Mouse (Mus musculus): Measurements from ENCODE around the gene Cfap43. TPM values are rescaled to one million over a fixed set of nuclear protein-coding genes. Genes with fewer than 3 reads are reported as not detected.

Cfap43 gene
- polyA plus RNA-seq, 1 experiment from 2014 or later = 0.97 TPM

DNA sequence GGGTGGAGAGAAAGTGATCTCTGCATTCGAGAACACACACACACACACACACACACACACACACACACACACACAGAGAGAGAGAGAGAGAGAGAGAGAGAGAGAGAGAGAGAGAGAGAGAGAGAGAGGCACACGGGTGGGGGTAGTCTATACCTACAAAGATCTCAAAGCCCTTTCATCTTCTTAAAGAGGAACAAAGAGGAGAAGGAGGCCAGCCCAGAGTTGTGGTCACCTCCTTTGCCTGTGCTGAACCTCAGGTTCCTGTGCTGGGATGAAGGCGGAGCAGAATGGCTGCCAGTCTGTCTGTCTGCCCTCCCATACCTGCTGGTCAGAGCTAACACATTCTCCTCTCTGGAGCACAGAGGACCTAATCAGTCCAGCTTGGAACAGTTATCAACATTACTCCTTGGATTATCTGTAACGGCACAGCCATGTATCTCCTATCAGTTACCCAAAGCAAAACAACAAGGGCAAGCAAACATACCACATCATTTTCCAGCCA is 8.9 kb downstream of the Cfap43 start:
- no peaks in the 10 kb centered on the region for H3K36me3 ChIP-seq (ENCODE audit: control insufficient read depth, insufficient read depth, low read length)
- no peak overlapping the region for H3K27ac ChIP-seq (ENCODE audit: low read length)
- H3K9me3 ChIP-seq (ENCODE audit: control insufficient read depth, low read depth, low read length) = no peaks in the 10 kb centered on the region
- WGBS = 34% methylated on average over 4 of the region's 4 CpGs
- no peak for ATAC-seq (ENCODE audit: insufficient number of reproducible peaks, insufficient read depth, low FRiP score, low read depth)
- H3K4me3 ChIP-seq (ENCODE audit: low read depth, low read length) = no peak overlapping the region
- no peak overlapping the region; the same call in 1 of the 2 replicates for H3K9ac ChIP-seq (replicated peaks; ENCODE audit: low read depth, low read length)
- peak overlapping the region; percentile 38 for H3K4me2 ChIP-seq (replicated peaks; ENCODE audit: low read depth, low read length)
- no peaks in the 10 kb centered on the region for H3K27me3 ChIP-seq (ENCODE audit: control insufficient read depth, insufficient read depth, low read length)
- H3K4me1 ChIP-seq (ENCODE audit: control insufficient read depth, insufficient read depth, low read length) = peaks cover 33% of the 10 kb centered on the region

DNA sequence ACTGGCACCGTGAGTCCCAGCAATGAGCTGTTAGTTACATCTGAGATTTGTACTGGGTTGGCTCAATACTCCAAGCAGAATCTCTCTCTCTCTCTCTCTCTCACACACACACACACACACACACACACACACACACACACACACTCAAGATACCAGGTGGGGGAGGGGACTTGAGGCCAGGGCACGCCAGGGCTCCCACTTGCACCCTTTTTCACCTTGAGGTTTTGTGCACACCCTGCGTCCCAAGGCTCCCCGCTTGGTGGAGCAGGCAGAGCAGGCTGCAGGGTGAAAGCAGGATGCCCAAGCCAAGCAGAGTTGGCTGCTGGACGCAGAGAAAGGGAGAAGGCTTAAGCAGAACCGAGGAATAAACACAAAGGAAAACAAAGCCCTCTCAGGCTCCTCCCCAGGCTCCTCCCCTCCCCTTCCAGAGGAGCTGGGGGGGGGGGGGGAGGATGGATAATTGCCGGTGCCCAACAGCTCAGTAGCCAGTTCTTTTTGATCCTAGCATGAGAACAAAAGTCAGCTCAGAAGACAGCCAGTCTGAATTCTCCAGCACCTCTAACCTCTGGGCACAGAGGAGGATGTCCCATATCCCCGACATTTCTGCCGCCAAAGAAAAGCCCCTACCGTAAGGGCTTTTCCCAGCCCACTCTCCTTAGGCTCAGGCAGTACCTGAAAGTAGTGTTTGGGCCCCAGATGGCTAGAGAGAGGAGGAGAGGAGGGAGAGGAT is 9.5 kb downstream of the Cfap43 start:
- Histone ChIP-seq H3K4me1 (ENCODE audit: control insufficient read depth, insufficient read depth, low read length) (peaks cover 33% of the 10 kb centered on the region), H3K4me3 (ENCODE audit: low read depth, low read length) (no peak overlapping the region), H3K36me3 (ENCODE audit: control insufficient read depth, insufficient read depth, low read length) (no peaks in the 10 kb centered on the region), H3K27ac (ENCODE audit: low read length) (peak overlapping the region; percentile 61), H3K4me2 (replicated peaks; ENCODE audit: low read depth, low read length) (peak overlapping the region; percentile 38), H3K27me3 (ENCODE audit: control insufficient read depth, insufficient read depth, low read length) (no peaks in the 10 kb centered on the region), H3K9me3 (ENCODE audit: control insufficient read depth, low read depth, low read length) (no peaks in the 10 kb centered on the region), H3K9ac (replicated peaks; ENCODE audit: low read depth, low read length) (no peak overlapping the region; the same call in 1 of the 2 replicates)
- WGBS = 6% methylated on average over 10 of the region's 10 CpGs
- no peak for ATAC-seq (ENCODE audit: insufficient number of reproducible peaks, insufficient read depth, low FRiP score, low read depth)

DNA sequence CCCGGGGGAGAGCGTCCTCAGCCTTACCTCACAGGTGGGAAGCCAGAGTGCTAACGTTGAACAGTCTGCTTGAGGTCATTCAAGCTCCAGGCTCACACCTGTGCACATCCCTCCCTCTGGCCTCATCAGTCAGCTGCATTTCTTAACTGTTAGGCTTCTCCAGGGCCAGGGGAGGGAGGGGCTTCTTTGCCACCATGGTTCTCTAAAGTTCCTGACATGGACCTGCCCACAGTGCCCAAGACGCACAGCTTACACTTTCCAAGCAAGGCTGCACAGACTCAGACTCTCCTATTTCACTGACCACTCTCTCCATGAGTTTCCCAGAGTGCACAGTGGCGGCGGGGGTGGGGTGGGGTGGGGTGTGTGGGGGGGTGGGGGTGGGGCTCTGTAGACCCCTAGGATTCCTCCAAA is 10.1 kb downstream of the Cfap43 start:
- 21% methylated on average over 6 of the region's 6 CpGs for WGBS
- peaks cover 33% of the 10 kb centered on the region for H3K4me1 ChIP-seq (ENCODE audit: control insufficient read depth, insufficient read depth, low read length)
- no peak overlapping the region for H3K4me3 ChIP-seq (ENCODE audit: low read depth, low read length)
- ATAC-seq (ENCODE audit: insufficient number of reproducible peaks, insufficient read depth, low FRiP score, low read depth) = no peak
- no peaks in the 10 kb centered on the region for H3K36me3 ChIP-seq (ENCODE audit: control insufficient read depth, insufficient read depth, low read length)
- no peak overlapping the region for H3K9ac ChIP-seq (replicated peaks; ENCODE audit: low read depth, low read length)
- peak overlapping the region; percentile 38; the same call in 1 of the 2 replicates for H3K4me2 ChIP-seq (replicated peaks; ENCODE audit: low read depth, low read length)
- H3K27me3 ChIP-seq (ENCODE audit: control insufficient read depth, insufficient read depth, low read length) = no peaks in the 10 kb centered on the region
- peak overlapping the region; percentile 48; the same call in 1 of the 2 replicates for H3K27ac ChIP-seq (ENCODE audit: low read length)
- no peaks in the 10 kb centered on the region for H3K9me3 ChIP-seq (ENCODE audit: control insufficient read depth, low read depth, low read length)

DNA sequence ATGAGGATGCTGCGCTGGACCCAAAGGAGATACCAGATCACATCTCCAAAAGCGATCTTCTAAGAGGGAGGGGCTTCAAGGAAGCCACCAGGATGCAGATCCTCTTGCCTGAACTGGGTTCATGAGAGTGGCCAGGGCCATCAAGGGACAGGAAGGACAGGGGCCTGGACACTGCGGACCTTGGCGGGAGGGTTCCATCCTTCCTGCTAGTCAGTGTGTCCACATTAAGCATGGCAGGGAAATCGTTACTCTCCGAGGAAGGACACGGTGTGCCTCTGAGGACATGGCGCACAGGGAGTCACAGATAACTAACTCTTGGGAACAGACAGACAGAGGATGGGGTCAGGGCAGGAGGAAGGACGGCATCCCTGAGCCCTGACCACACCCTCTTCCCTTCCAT is 11.5 kb downstream of the Cfap43 start:
- Histone ChIP-seq H3K4me2 (replicated peaks; ENCODE audit: low read depth, low read length) (no peak overlapping the region), H3K9ac (replicated peaks; ENCODE audit: low read depth, low read length) (no peak overlapping the region), H3K9me3 (ENCODE audit: control insufficient read depth, low read depth, low read length) (no peaks in the 10 kb centered on the region), H3K36me3 (ENCODE audit: control insufficient read depth, insufficient read depth, low read length) (no peaks in the 10 kb centered on the region), H3K4me1 (ENCODE audit: control insufficient read depth, insufficient read depth, low read length) (peaks cover 34% of the 10 kb centered on the region), H3K27me3 (ENCODE audit: control insufficient read depth, insufficient read depth, low read length) (no peaks in the 10 kb centered on the region), H3K4me3 (ENCODE audit: low read depth, low read length) (no peak overlapping the region), H3K27ac (ENCODE audit: low read length) (no peak overlapping the region)
- 92% methylated on average over 9 of the region's 9 CpGs for WGBS
- no peak for ATAC-seq (ENCODE audit: insufficient number of reproducible peaks, insufficient read depth, low FRiP score, low read depth)

DNA sequence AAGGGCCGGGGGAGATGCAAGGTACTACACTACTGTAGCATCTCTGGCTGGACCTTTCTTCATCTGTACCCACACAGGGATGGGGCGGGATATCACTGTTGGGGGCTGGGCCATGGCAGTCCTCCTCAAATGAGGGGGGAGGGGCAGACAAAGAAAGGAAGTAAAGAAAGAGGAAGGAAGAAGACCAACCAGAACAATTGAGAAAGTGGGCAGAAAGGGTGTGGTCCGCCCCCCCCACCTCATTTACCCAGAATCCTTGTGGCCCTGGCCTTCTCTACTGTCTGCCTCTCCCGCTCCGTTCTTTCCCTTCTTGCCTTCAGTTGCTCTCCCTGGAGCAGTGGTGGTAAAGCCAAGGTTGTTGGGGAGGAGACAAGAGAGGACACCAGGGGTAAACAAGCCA is 13.5 kb downstream of the Cfap43 start:
- Histone ChIP-seq H3K27me3 (ENCODE audit: control insufficient read depth, insufficient read depth, low read length) (no peaks in the 10 kb centered on the region), H3K9ac (replicated peaks; ENCODE audit: low read depth, low read length) (no peak overlapping the region), H3K4me2 (replicated peaks; ENCODE audit: low read depth, low read length) (no peak overlapping the region), H3K4me3 (ENCODE audit: low read depth, low read length) (no peak overlapping the region), H3K27ac (ENCODE audit: low read length) (no peak overlapping the region), H3K4me1 (ENCODE audit: control insufficient read depth, insufficient read depth, low read length) (peaks cover 21% of the 10 kb centered on the region), H3K9me3 (ENCODE audit: control insufficient read depth, low read depth, low read length) (no peaks in the 10 kb centered on the region), H3K36me3 (ENCODE audit: control insufficient read depth, insufficient read depth, low read length) (no peaks in the 10 kb centered on the region)
- WGBS = 76% methylated on average over 5 of the region's 5 CpGs
- no peak for ATAC-seq (ENCODE audit: insufficient number of reproducible peaks, insufficient read depth, low FRiP score, low read depth)

DNA sequence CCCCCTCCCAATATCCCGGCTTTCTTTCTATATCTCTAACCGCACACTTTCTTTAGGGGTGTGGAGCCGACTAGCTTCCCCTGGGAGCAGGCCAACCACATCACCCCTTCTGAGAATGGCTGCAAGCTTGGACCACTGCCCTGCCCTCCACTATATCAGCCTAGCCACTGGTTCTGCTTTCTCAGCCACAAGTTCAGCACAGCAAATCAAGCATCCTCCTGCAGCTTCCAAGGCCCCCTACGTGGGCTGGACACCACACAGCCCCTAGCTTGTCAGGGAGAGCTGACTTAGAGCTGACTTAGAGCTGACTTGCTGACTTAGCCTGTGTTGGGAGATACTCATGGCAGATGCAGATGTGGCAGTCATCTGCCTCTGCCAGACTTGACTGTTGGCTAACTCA is 14.0 kb downstream of the Cfap43 start:
- no peak overlapping the region for H3K4me2 ChIP-seq (replicated peaks; ENCODE audit: low read depth, low read length)
- whole genome bisulfite sequencing = 75% methylated on average over 4 of the region's 4 CpGs
- peaks cover 20% of the 10 kb centered on the region for H3K4me1 ChIP-seq (ENCODE audit: control insufficient read depth, insufficient read depth, low read length)
- H3K27ac ChIP-seq (ENCODE audit: low read length) = no peak overlapping the region
- H3K9ac ChIP-seq (replicated peaks; ENCODE audit: low read depth, low read length) = no peak overlapping the region
- no peaks in the 10 kb centered on the region for H3K9me3 ChIP-seq (ENCODE audit: control insufficient read depth, low read depth, low read length)
- no peaks in the 10 kb centered on the region for H3K36me3 ChIP-seq (ENCODE audit: control insufficient read depth, insufficient read depth, low read length)
- H3K4me3 ChIP-seq (ENCODE audit: low read depth, low read length) = no peak overlapping the region
- no peak for ATAC-seq (ENCODE audit: insufficient number of reproducible peaks, insufficient read depth, low FRiP score, low read depth)
- no peaks in the 10 kb centered on the region for H3K27me3 ChIP-seq (ENCODE audit: control insufficient read depth, insufficient read depth, low read length)

DNA sequence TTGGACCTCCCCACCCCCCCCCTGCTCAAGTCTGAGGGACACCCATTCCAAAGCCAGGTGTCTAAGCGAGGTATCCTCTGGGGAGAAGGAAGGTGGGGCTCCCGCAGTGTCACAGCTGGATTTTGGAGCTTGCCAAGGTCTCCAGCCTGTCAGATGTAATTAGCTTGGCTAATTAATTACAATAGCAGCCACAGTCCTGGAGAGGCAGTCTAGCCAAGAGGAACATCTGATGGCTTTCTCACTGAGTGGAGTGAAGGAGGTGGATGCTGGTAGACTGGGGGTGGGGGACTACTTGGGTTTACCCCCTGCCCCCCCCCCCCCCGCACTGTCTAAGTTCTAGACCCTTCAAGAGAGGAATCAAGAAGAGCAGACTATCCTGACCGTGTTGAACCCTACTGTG is 15.4 kb downstream of the Cfap43 start:
- Histone ChIP-seq H3K27ac (ENCODE audit: low read length) (no peak overlapping the region), H3K9me3 (ENCODE audit: control insufficient read depth, low read depth, low read length) (no peaks in the 10 kb centered on the region), H3K36me3 (ENCODE audit: control insufficient read depth, insufficient read depth, low read length) (no peaks in the 10 kb centered on the region), H3K4me2 (replicated peaks; ENCODE audit: low read depth, low read length) (no peak overlapping the region), H3K4me1 (ENCODE audit: control insufficient read depth, insufficient read depth, low read length) (peaks cover 7% of the 10 kb centered on the region; the same call in 1 of the 2 replicates), H3K4me3 (ENCODE audit: low read depth, low read length) (no peak overlapping the region), H3K9ac (replicated peaks; ENCODE audit: low read depth, low read length) (no peak overlapping the region), H3K27me3 (ENCODE audit: control insufficient read depth, insufficient read depth, low read length) (no peaks in the 10 kb centered on the region)
- ATAC-seq (ENCODE audit: insufficient number of reproducible peaks, insufficient read depth, low FRiP score, low read depth) = no peak
- WGBS = 64% methylated on average over 4 of the region's 4 CpGs

DNA sequence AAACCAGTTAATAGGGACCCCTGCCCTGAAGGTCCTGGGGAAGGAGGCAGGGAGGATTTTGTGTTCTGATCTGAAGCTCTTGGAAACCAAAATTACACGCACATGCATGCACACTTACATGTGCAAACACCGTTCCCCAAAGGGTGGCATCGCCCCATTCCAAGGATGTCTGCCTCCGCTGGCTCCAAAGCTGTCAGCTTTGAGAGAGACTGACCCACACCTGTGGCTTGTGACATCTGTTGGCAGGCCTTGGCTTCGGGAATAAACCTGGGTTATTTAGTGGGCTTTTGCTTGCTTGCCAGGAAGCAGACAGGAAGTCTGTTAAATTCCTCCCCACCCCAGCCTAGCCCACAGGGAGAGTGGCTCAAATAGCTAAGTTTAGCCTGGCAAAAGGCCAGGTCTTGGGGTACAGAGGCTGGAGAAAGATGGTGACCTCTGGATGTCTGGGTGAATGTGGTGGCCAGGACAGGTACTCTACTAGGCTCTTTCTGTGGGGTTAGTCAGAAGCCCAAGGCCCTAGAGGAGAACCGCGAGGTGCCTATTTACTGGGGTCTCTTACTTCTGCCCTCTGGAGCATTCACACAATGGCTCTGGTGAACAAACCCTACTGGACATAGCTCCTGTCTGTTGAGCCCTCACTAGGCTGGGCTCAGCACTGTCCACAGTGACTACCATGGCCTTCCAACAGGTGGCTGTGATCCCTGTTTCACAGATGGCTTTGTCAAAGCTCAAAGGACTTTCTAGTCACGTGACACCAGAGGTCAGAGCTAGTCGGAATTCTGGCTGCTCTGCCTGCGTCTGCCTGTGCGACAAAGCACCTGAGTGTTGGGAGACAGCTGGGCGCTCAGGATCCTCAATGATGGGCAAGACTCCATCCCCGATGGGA is 16.5 kb downstream of the Cfap43 start:
- Histone ChIP-seq H3K36me3 (ENCODE audit: control insufficient read depth, insufficient read depth, low read length) (no peaks in the 10 kb centered on the region; the same call in 1 of the 2 replicates), H3K9me3 (ENCODE audit: control insufficient read depth, low read depth, low read length) (no peaks in the 10 kb centered on the region), H3K4me2 (replicated peaks; ENCODE audit: low read depth, low read length) (no peak overlapping the region), H3K9ac (replicated peaks; ENCODE audit: low read depth, low read length) (no peak overlapping the region), H3K4me3 (ENCODE audit: low read depth, low read length) (no peak overlapping the region), H3K4me1 (ENCODE audit: control insufficient read depth, insufficient read depth, low read length) (peaks cover 4% of the 10 kb centered on the region; the same call in 1 of the 2 replicates), H3K27me3 (ENCODE audit: control insufficient read depth, insufficient read depth, low read length) (no peaks in the 10 kb centered on the region), H3K27ac (ENCODE audit: low read length) (no peak overlapping the region)
- WGBS = 63% methylated on average over 13 of the region's 13 CpGs
- ATAC-seq (ENCODE audit: insufficient number of reproducible peaks, insufficient read depth, low FRiP score, low read depth) = no peak

All from stomach, embryonic 14.5 days (tissue).